Mouse (Mus musculus): ENCODE results near the gene Dohh.

Gene Dohh

DNA sequence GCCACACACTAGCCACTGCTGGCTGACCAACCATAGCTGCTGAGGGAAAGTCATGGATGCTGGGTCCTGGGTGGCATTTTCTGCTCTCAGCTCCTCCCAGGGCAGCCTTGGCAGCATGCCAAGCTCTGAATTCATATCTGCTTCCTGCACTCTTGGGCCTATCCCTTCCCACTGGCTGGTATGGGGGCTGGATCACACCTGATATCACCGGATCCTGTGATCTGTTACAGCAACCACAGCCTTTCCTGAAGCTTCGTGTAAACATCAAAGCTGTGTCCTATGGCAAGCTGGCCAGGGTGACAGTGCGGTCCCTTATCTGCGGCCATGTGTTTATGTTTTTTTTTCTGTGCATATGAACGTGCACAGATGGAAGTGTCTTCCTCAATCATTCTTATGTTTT, 2.2 kb upstream of the Dohh start:
- DNase-seq (ENCODE audit: low spot score in 2 of 2), result no peak

GRCm38 (mm10) chr10:81384605-81384982, 366 bp downstream of the Dohh start:
- DNase-seq (ENCODE audit: low spot score in 2 of 2), result no peak

- DNase-seq (ENCODE audit: low spot score in 2 of 2), result no peak
Observed at GRCm38 (mm10) chr10:81385603-81386306, 1.5 kb downstream of the Dohh start.

GRCm38 (mm10) chr10:81387716-81388115, 3.5 kb downstream of the Dohh start:
- DNase-seq (ENCODE audit: low spot score in 2 of 2), result no peak

DNA sequence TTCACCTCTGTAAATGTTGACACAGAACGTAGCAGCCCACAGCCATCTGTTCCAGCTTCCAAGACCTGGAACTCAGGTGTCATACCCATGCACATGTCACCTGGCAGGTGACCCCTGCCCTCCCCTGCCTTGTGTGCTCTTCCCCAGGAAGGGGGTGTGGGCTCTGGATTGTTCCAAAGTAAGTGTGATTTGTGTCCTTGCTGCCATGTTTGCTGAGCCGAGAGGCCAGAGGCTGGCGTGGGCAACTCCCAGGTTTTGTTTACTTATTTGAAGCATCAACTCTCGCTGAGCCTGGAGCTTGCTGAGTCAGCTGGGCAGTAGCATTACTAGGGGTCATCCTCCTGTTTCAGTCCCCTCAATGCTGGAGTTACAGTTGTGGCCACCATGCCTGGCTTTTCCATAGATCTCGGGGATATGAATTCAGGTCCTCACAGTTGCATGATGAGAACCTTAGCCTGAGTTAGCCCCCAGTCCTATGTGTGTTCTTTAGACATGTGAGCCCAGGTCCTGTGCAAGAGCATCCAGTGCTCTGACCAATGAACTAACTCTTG, 4.4 kb downstream of the Dohh start, which contains the start of gene Gm48552:
Gene Gm48552, plus strand, starts transcription at position 501 of the 551 bp plus-strand sequence.
- DNase-seq (ENCODE audit: low spot score in 2 of 2), result no peak

DNA sequence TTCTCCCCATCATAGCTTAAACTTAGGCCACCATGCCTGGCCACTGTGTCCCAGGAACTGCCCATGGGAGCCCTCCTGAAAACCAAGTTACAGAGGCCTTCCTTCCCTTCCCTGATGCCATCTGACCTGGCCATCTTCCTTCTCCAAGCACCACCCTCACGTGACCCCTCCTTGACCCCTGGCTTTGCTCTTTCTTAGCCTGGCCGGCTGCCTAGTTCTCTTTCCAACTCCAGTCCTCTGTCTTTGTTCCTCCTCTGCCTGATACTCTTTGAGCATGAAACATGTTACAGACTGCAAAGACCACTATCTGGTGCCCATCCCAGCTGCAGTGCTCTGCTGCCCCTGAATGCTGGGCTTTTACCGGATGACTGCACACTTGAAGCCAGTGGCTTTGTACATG, 5.1 kb downstream of the Dohh start:
- DNase-seq (ENCODE audit: low spot score in 2 of 2), result no peak

DNA sequence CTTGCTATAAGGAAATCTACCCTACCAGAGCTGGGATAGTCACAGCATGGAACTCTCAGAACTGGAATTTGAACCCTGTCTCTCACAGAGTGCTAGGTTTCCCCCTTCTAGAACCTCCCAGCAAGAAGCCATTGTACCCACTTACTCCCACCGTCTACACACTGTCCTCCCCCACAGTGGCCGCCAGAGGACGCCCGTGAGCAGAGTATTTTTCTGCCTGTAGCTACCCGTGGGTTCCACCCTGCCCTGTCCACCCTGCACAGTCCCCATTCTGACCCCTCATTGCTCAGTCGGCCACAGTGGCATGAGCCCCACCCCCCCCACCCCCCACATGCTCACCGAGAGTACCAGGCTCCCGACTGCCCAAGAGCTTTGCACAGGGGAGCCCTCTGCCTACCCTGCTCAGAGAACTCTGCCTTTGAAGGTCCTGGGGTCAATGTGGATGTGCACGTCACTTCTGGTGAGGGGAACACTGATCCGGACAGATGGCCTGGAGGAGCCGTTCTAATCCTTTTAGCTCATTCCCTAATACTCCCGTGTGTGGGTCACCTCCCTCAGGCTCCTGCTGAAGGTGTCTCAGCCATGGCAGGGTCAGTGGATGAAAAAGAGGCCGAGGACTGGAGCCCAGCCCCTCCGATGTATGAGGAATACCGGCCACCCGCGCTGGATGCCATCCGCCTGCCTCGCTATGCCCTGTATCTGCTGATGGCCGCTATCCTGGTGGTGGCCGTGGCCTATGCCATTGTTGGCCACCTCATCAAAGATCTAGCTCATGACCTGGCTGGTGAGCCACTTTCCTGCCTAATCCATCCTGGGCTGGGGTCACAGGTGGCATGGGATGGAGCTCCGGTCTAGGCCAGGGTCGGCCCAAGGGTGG, 5.8 kb downstream of the Dohh start:
- no peak for DNase-seq (ENCODE audit: low spot score in 2 of 2)

DNA sequence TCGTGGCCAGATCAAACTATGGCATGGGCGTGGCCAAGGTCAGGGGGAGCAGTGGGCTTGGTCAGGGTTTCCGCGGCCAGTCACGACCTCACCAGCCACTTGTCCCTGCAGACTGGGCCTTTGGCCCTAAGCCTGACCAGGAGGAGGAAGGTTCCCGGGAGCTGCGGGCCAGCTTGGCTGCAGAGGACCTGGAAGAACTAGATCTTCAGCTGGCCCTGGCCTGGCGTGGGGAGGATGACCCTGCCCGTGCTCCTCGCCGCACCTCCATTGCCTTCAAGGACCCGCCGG, 6.4 kb downstream of the Dohh start:
- DNase-seq (ENCODE audit: low spot score in 2 of 2), result no peak

DNA sequence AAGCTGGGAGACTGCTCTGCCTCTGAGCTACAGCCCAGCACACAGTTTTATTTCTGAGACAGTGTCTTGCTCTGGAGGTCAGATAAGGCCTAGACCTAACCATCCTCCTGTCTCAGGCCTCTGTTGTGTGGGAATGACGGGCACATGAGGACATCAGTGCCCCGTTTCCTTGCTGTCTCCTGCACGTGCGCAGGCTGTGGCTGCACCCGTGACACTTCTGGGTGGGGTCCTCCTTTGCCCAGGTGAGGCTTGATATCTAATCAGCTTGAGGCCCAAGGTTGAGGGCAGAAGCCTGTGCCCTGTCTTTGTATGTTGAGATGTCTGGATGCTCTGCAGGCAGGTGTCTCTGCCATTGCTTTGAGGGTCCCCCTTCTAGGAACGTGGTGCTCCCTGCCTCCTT, 8.0 kb downstream of the Dohh start:
- no peak for DNase-seq (ENCODE audit: low spot score in 2 of 2)

DNA sequence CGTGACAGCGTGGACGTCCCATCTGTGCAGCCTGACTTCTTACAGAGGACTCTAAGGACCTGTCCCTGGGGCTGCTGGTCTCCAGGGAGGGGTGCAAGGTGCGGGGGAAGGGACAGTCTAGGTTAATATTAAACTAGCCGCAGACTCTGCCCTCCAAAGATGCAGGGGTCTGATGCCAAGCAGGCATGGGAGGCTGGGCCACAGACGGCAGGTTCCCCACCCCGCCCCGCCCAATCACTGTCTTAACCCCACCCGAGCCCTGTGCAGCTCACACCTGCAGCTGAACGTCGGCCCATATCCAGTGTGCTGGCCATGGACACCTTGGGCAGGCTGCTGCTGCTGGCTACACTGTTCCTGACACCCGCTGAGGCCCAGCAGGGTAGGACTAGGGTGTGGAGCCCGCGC, 8.6 kb downstream of the Dohh start, which contains the start of gene Smim24:
Gene Smim24, plus strand, starts transcription at position 271 of the 405 bp plus-strand sequence.
- DNase-seq (ENCODE audit: low spot score in 2 of 2), result no peak

DNA sequence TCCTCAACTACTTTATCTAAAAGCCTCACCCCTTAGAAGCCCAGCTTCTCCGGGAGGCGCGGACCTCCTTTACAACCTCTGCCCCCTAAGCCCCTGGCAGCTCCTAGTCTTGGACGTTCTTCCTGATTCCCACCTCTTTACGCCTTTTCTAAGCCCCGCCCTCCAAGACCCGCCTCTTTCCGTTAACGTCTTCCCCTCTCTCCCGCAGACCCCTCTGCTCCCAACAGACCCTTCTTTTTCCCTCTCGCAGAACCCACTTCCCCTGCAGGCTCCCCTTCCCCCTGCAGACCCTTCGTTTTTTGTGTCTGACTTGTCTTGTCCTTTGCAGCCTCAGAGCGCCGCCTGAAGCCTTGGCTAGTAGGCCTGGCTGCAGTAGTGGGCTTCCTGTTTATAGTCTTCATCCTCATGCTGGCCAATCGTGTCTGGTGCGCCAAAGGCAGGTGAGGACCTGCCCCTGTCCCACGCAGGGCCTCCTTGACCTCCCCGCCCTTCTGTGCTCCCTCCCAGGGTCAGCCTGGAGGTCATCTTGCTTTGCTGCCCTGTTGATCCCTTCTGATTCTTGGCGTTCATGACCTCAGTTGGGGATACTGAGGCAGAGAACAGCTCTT, 9.3 kb downstream of the Dohh start:
- DNase-seq (ENCODE audit: low spot score in 2 of 2), result no peak

GRCm38 (mm10) chr10:81395127-81395526, 10.9 kb downstream of the Dohh start:
- DNase-seq (ENCODE audit: low spot score in 2 of 2), result no peak

DNA sequence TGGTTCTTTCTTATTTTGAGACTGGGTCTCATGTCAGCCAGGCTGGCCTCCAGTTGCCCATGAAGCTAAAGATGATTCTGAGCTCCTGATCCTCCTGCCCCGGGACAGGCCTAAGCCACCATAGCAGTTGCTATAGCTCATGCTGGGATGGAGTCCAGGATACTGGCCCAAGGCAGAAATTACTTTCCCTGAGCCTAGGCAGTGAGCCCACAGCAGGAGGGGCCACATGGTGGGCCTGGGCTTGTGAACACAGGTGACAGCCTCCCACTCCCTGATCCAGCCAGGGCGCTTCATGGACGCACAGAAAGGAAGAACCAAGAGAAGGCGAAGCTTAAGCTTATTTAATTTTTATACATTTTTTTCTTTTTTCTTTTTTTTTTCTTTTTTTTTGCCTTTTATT, 11.6 kb downstream of the Dohh start:
- DNase-seq (ENCODE audit: low spot score in 2 of 2), result no peak

DNA sequence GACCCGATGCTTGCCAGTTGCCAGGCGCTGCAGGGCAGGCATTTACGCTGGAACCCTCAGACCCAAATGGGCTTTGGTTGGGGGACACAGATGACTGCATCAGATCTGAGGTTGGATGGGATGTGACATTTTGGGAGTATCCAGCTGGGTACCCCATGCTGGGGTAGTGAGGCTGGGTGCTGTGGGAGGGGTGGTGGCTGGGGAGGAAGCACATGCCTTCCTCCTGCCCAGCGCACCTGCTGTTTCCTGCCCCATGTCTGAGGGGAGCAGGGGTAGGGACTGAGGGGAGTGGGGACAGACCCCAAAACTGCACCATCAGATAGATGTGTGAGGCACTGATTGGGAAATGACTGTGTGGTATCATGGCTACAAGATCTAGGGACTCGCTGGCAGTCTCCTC, 12.5 kb downstream of the Dohh start:
- DNase-seq (ENCODE audit: low spot score in 2 of 2), result no peak

DNA sequence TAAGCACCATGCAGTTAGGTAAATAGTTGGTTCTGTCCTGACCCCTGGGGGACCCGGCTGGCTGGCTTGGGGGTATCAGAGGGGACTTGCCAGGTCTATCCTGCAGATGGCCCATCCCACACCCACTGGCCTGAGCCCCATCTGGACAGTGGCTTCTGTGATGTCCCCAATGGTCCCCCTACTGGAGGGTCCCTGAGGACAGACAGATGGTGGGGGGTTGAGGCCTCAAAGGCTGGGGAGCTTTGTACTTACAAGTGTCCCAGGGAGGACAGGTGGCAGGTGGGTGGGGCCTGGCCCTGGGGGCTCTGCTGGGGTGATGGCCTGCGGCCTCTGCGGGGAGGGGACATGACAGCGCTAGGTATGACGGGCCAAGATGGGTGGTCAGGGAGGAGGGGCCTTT, 15.1 kb downstream of the Dohh start:
- no peak for DNase-seq (ENCODE audit: low spot score in 2 of 2)

GRCm38 (mm10) chr10:81399798-81400308, 15.6 kb downstream of the Dohh start:
- no peak for DNase-seq (ENCODE audit: low spot score in 2 of 2)

- DNase-seq (ENCODE audit: low spot score in 2 of 2), result no peak
Observed at GRCm38 (mm10) chr10:81400371-81401204, 16.4 kb downstream of the Dohh start.

- DNase-seq (ENCODE audit: low spot score in 2 of 2), result no peak
Observed at GRCm38 (mm10) chr10:81401205-81401520, 16.9 kb downstream of the Dohh start.

- peak in 1 of 2 experiments; percentile 50 for DNase-seq (ENCODE audit: low spot score in 2 of 2)
Observed at GRCm38 (mm10) chr10:81401521-81402226, 17.4 kb downstream of the Dohh start.

DNA sequence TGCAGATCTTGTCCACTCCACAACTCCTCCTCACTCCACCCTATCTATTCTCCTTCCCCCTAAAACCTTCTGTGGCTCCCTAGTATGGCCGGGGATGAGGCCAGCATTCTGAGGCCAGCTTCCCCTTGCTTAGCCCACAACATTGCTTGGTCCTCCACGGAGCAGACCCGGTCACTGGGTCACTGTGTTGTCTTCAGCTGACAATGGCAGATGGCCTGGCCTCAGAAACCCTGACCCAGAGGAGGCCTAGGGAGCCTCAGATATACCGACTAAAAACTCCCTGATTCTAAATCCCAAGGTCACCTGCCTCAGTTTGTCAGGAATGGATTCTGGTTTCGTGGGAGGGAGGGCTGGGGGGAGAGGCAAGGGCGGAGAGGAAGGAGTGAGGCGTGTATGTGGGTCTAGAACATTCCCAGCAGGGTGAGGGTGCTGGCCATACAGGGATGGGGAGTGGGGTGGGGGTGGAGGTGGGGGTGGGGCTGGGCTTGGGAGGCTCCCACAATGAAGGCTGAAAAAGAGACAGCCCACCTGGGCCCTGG, 18.1 kb downstream of the Dohh start:
- no peak for DNase-seq (ENCODE audit: low spot score in 2 of 2)

GRCm38 (mm10) chr10:81403511-81403910, 19.3 kb downstream of the Dohh start:
- DNase-seq (ENCODE audit: low spot score in 2 of 2), result no peak

Data from right cerebral cortex, postnatal 36 days (tissue).